Mouse (Mus musculus) spleen, adult 2 months (tissue): ENCODE results near the gene Erbb4.

Experiments
- CTCF ChIP-seq: fragments of 200-500 bp; IDR thresholded peaks from 2 replicates; pipeline ENCODE4 v1.5.1; 2011; ENCODE audit warnings: mild to moderate bottlenecking, inconsistent platforms; ENCODE audit not compliant: insufficient read depth, insufficient read length, insufficient replicate concordance; ENCODE audit errors: extremely low read depth
- POLR2A ChIP-seq: fragments of 200-500 bp; IDR thresholded peaks from 2 replicates; pipeline ENCODE4 v1.6.1; 2011; ENCODE audit warnings: low read depth, low read length, inconsistent platforms

GRCm38 (mm10) chr1:68024086-68024940 is 1083.5 kb downstream of the Erbb4 start:
- no peak for TF ChIP-seq CTCF
- TF ChIP-seq POLR2A, result no peak
